Mouse (Mus musculus) heart, postnatal 10 days (tissue): Measurements from ENCODE around the gene Gm21852. TPM values are rescaled to one million over a fixed set of nuclear protein-coding genes. Genes with fewer than 3 reads are reported as not detected.
"Not testable (repeated sequence)": the region's sequence is repeated elsewhere in the genome, so short reads cannot be mapped to it uniquely, and the experiment has no call there.

ENCODE experiments used
- DNase-seq, 2 experiments: peaks; one replicate each; pipeline ENCODE4 v3.0.0; 2021
- intact Hi-C: fragments of 180-260 bp; cut with DNase I; formaldehyde crosslinking; loops from one replicate; pipeline ENCODE4 v1.15.1; 2025
- microRNA-seq, 2 experiments: library from miRNA; unstranded; fragments of <30 nt; microRNA quantifications; one replicate each; pipeline ENCODE4 v1.2.0; 2022
- total RNA-seq, 2 experiments: library from RNA; stranded (reverse); gene quantifications; 2 replicates each; pipeline ENCODE4 v1.2.3; 2021

Gene Gm21852
- not detected for total RNA-seq

GRCm38 (mm10) chrY:40651896-40652295 is at the start of gene Gm21852:
TSS of gene Gm21852 (minus strand) at chrY:40651996.
- intact Hi-C loops, DNase-seq: not testable (repeated sequence)

Small RNA genes lying within 50 kb of the gene (microRNA-seq; reads per million reads assigned to microRNA genes)
- gene Gm27466 (0 reads per million in 2 experiments), gene Gm28018 (0 reads per million in 2 experiments)

Other genes with a start within 250 kb of the Gm21852 start
- gene Gm21797, start 123.8 kb upstream of the Gm21852 start, total RNA-seq: not detected
- gene Gm20795, start 152.9 kb upstream of the Gm21852 start, total RNA-seq: not detected